Mouse (Mus musculus) gonadal fat pad, adult 2 months (tissue): ENCODE results near the gene H2-T24. TPM values are rescaled to one million over a fixed set of nuclear protein-coding genes. Genes with fewer than 3 reads are reported as not detected.
"Not testable (repeated sequence)": the region's sequence is repeated elsewhere in the genome, so short reads cannot be mapped to it uniquely, and the experiment has no call there.

Experiments used
- DNase-seq: peaks from one replicate; pipeline ENCODE4 v3.0.0-alpha.2; 2012; ENCODE audit warnings: low read depth
- polyA plus RNA-seq: library from polyadenylated mRNA; depleted of rRNA; stranded (reverse); fragments of >200 nt; gene quantifications from 2 replicates; pipeline ENCODE4 v1.2.3, GENCODE M21; 2012

Gene H2-T24
- polyA plus RNA-seq, 1 experiment: 1.7 TPM

GRCm38 (mm10) chr17:36023710-36024654 lies 3.6 kb upstream of the H2-T24 start:
- peak; percentile 97 for DNase-seq

DNA sequence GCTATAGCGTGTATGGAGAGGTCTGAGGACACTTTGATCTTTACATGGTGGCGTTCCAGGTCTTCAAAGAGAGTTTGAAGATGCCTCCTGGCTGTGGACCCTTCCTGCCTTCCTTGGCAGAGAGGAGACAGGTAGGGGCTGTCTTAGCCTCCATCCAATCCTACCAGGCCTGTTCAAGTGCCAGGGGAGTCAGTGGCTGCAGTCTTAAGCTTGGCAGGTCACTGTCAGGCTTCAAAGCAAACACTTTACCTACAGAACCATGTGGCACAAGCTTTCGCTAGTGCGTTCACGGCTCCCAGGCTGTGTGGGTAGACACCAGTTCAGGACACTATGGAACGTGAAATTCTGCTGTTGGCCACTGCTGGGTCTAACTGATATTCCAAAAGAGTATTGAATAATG lies 2.6 kb upstream of the H2-T24 start:
- DNase-seq: no peak

DNA sequence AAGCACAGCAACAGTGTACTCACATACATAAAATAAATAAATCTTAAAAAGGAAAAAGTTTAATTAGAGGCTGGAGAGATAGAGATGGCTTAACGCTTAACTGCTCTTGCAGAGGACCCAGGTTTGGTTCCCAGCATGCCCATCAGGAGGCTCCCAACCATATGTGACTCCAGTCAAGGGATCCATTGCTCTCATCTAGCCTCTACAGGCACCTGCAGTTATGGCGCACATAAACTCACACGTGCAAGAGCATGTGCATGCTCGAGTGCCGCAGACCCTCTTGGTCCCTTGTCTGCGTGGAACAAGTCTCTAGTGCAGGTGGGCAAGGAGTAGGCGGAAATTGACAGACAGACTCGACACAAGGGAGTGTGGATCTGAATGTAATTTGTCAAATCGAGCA lies 1.7 kb upstream of the H2-T24 start:
- no peak for DNase-seq

DNA sequence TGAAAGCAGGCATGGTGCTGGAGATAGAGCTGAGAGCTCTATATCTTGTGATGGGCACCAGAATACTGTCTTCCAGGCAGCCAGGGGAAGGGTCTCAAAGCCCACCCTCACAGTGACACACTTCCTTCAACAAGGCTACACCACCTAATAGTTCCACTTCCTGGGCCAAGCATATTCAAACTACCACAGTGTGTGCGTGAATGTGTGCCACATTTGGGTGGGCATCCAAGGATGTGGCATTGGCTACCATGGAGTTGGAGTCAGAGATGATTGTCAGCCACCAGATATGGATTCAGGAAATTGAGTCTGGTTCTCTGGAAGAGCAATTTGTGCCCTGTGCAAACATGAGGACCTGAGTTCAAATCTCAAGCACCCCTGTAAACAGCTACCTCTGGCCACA lies 949 bp upstream of the H2-T24 start:
- DNase-seq: no peak

- DNase-seq: no peak
Observed at GRCm38 (mm10) chr17:36019519-36019918, 841 bp downstream of the H2-T24 start.

GRCm38 (mm10) chr17:36018979-36019378 lies 1.4 kb downstream of the H2-T24 start:
- no peak for DNase-seq

DNA sequence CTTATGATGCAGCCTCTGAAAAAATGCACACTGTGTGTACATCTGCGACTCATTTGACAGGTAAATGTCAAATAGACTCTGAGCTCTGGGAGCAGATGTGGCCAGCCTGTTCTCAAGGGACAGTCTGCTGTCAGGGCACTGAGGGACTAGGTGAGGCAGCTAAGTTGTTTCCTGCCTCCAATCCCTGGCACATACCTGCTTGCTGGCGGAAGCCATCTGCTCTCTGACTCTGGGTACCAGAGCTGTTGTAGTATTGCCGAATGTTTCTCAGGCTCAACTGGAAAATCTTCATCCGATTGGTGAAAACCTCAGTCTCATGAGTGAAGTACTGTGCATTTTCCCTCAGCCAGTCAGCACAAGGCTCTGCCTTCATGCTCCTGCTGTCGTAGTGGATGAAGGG lies 3.3 kb downstream of the H2-T24 start:
- DNase-seq: no peak

DNA sequence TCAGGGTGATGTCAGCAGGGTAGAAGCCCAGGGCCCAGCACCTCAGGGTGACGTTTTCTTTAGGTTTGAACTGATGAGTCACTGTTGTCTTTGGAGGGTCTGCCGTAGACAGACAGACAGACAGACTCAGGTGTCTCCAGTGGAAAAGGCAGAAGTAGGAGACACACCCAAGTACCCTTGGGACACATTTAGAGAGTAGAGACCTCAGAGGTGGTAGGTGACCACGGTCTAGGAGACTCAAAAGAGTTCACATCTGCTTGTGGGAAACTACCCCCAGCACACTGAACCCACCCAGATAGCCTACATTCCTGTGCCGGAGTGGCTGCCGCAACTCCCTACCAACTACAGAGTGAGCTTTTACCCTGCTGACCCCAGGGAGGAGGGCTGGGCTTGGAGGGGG lies 5.4 kb downstream of the H2-T24 start:
- no peak for DNase-seq

DNA sequence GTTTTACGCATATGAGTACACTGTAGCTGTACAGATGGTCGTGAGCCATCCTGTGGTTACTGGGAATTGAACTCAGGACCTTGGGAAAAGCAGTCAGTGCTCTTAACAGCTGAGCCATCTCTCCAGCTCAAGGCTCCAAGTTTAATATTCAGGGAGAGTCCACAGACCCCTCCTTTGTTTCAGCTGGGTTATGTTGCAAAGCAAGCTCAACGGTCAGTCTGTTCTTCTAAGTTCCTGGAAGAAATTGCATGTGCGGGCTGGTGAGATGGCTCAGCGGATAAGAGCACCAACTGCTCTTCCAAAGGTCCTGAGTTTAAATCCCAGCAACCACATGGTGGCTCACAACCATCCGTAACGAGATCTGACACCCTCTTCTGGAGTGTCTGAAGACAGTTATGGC lies 16.0 kb downstream of the H2-T24 start:
- not testable (repeated sequence) for DNase-seq

GRCm38 (mm10) chr17:36003331-36003730 lies 17.0 kb downstream of the H2-T24 start:
- DNase-seq: no peak

- DNase-seq: no peak
Observed at GRCm38 (mm10) chr17:36001966-36002365, 18.4 kb downstream of the H2-T24 start.

DNA sequence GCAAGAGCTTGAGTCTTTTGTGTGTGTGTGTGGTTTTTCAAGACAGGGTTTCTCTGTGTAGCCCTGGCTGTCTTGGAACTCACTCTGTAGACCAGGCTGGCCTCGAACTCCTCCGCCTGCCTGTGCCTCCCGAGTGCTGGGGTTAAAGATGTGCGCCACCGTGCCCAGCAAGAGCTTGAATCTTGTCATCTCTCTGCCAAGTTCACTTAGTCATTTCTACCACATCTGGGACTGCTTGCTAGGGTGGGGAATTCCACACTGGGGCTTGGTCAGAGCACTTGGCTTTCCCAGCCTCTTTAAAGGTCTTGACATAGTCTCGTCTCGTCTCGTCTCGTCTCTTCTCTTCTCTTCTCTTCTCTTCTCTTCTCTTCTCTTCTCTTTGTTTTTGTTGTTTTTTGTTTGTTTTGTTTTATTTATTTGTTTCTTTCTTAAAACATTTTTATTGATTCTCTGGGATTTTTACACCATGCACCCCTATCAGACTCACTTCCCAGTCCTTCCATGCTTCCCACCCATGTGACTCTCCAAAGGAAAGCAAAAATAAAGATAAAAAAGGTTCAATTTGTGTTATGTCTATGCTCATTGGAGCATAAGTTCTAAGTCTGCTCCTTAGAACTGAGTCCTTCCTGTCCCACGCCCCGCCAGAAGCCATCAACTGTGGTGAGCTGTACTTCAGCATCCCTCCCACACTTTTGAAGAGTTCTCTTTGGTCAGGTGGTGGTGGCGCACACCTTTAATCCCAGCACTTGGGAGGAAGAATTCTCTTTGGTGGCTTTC lies 19.1 kb downstream of the H2-T24 start:
- no peak for DNase-seq

DNA sequence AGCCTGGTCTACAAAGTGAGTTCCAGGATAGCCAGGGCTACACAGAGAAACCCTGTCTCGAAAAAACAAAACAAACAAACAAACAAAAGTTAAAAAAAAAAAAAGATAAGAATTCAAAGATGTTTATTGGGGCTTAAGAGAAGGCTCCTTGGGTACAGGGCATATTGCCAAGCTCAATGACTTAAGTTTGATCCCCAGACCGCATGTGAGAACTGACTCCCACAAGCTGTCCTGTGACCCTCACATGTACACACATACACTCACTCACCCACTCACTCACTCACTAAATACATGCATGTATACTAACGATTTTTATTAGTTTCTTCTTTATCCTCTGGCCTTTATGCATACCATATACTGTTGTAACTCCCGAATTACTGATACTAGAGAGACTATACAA lies 20.0 kb downstream of the H2-T24 start:
- no peak for DNase-seq

DNA sequence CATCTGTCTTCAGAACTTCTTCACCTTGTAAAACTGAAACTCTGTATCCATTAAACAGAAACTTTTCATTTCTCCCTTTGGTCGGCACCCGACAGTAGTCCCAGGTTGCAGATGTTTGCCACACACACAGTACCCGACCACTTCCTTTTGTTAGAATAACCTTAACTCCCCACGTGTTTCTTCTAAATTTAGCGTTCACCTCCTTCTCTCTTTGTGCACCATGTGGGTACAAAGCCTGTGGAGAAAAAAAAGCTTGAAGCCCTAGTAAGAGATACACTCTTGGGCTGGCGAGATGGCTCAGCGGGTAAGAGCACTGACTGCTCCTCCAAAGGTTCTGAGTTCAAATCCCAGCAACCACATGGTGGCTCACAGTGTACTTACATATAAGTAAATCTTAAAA lies 21.0 kb downstream of the H2-T24 start:
- no peak for DNase-seq

DNA sequence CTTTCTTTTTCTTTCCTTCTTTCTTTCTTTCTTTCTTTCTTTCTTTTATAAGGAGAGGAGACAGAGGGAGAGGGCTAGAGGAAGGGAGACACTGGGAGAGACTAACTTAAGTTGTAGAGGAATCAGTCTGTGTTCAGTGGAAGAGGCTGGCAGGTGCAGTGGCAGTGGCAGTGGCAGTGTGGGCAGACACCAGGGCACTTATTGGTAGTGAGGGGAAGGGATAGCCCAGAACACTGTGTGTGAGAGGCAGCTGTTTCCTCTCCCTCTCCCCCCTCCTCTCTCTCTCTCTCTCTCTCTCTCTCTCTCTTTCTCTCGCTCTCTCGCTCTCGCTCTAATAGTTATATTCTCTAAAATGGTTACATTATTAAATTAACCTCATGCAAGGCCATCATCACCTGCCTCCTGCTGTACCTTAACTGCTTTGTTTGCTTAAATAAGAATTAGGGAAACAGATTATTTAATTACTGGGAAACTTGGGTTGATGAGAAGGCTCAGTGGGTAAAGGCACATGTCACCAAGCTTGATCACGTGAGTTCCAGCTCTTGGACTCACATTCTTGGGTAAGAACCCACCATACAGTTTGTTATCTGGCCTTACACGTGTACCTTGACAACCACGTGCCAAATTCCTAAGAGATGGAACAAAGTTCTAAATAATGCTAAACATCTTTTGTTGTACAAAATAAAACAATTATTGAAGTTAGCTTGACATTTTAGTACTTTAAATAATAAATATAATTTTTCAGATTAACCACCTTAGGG lies 21.6 kb downstream of the H2-T24 start:
- DNase-seq: no peak

DNA sequence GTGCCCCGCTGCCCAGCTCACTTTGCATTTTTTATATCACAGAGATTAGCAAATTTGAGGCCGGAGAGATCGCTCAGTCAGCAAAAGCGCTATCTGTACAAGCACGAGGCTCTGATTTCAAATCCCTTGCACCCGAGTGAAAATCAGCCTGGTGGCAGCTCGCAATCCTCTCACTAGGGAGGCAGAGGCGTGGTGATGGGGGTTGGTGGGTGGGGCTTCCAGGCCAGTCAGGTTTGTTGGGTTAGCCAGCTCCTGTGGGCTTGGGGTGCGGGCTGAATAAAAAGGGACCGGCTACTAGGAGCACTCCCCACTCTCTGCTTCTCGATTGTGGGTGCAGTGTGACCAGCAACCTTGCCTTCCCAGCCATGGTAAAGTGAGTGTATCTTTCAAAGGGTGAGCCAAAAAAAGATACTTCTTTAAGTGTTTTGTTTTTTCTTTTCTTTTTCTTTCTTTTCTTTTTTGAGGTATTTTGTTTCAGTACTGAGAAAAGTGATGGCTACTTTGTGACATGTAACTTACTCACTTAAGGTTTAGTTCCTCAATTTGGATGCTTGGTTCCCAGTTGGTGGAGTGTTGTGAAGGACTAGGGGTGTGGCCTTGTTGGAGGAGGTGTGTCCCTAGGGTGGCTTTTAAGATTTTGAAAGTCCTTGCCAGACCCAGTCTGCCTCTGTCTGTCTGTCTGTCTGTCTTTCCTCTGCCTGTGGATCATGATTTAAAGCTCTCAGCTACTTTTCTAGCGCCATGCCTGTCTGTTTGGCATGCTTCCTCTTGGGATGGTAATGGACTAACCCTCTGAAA lies 22.4 kb downstream of the H2-T24 start:
- no peak for DNase-seq

DNA sequence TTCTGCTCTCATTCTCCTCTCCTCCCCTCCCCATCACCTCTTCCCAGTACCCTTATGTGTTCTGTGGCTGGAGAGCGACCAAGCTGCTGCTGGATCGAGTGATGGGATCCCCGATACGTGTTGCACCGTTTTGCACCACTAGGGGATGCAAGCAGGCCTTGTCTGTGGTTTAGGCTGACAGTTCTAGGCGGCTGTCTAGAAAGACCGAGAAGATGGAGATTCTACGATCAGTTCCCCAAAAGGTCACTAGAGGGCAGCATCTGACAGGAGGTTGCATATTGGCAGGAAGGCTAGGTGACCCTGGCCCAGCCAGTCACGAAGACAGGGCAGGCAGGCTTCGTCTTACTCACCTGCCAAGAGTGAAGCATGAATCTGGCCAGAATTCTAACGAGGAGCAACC lies 23.4 kb downstream of the H2-T24 start:
- peak; percentile 95 for DNase-seq

- DNase-seq: no peak
Observed at GRCm38 (mm10) chr17:35994879-35995240, 25.5 kb downstream of the H2-T24 start.

- no peak for DNase-seq
Observed at GRCm38 (mm10) chr17:35994175-35994878, 26.0 kb downstream of the H2-T24 start.

- DNase-seq: no peak
Observed at GRCm38 (mm10) chr17:35993675-35994074, 26.7 kb downstream of the H2-T24 start.

GRCm38 (mm10) chr17:35991781-35992180 lies 28.6 kb downstream of the H2-T24 start:
- no peak for DNase-seq
